ENCODE assay signal across 24 mouse cellular contexts in the genomic region with DNA sequence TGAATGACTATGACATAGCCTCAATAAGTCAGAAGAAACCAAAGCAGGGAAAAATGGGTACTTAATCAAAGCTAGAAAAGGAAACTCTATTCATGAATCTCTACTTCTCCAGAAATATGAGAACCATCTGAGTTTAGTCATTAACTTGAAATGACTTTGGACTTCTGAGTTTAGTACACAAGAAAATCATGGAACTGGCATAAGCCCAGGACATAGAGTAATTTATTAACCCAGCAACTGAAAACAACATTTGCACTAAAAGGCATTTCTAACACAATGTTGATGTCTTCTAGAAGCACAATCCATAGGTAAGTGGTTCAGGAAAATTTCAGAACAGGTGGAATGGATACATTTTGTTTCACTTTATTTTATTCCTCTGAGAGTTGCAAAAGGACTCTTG.
A peak's percentile ranks its signal among the peaks of the same experiment; 100 is the strongest.
DNase-seq lines count a peak whose midpoint lies in the region; ATAC-seq and TF ChIP-seq lines count a peak whose summit lies in the region.
"Had no signal": no experiment of that assay in that cellular context is flagged by ENCODE, and none has a peak within 500 bp of the region (broad histone marks: within the 10 kb centered on the region; RNA-seq: fewer than 3 reads in every experiment).

No protein-coding gene starts in this region.

- TF ChIP-seq POLR2A in liver, adult 2 months (IDR thresholded peaks at IDR 0.05; ENCODE audit: extremely low read depth, insufficient read depth, low read length), result no peak

- H3K27ac ChIP-seq in kidney, embryonic 14.5 days (ENCODE audit: low read depth, low read length), result no peak overlapping the region
- H3K27ac ChIP-seq in liver, adult 2 months (replicated peaks; ENCODE audit: insufficient read depth, low read depth, low read length), result no peak overlapping the region
- no peak overlapping the region for H3K27ac ChIP-seq in kidney, postnatal 0 days
- H3K27ac ChIP-seq: forebrain, embryonic 10.5 days; forebrain, embryonic 13.5 days; heart, adult 2 months; heart, embryonic 10.5 days; heart, embryonic 13.5 days; hindbrain, embryonic 14.5 days had no signal

- no peaks in the 10 kb centered on the region for H3K4me1 ChIP-seq in kidney, embryonic 14.5 days (ENCODE audit: control insufficient read depth, insufficient read depth, low read length)
- H3K4me1 ChIP-seq in liver, adult 2 months (ENCODE audit: control insufficient read depth, insufficient read depth, low read length), result peaks cover 10% of the 10 kb centered on the region; the same call in 1 of the 2 replicates
- H3K4me1 ChIP-seq in kidney, postnatal 0 days (replicated peaks; ENCODE audit: insufficient read depth, low read length), result no peaks in the 10 kb centered on the region
- H3K4me1 ChIP-seq: forebrain, embryonic 10.5 days; forebrain, embryonic 13.5 days; heart, embryonic 10.5 days; heart, embryonic 13.5 days had no signal

- no peak for TF ChIP-seq CTCF in liver, adult 2 months (IDR thresholded peaks at IDR 0.05; ENCODE audit: low read depth, low read length)
- TF ChIP-seq CTCF in kidney, postnatal 0 days (IDR thresholded peaks at IDR 0.05; ENCODE audit: low read depth), result no peak

- H3K36me3 ChIP-seq in kidney, embryonic 14.5 days (ENCODE audit: control insufficient read depth, insufficient read depth, low read length), result no peaks in the 10 kb centered on the region
- H3K36me3 ChIP-seq in liver, adult 2 months (ENCODE audit: control insufficient read depth, insufficient read depth, low read length), result no peaks in the 10 kb centered on the region
- no peaks in the 10 kb centered on the region for H3K36me3 ChIP-seq in kidney, postnatal 0 days (ENCODE audit: insufficient read depth, low read length)
- H3K36me3 ChIP-seq: forebrain, embryonic 10.5 days; heart, embryonic 10.5 days; heart, embryonic 13.5 days had no signal

- no peaks in the 10 kb centered on the region for H3K9me3 ChIP-seq in kidney, embryonic 14.5 days (ENCODE audit: control insufficient read depth, low read length)
- H3K9me3 ChIP-seq in kidney, postnatal 0 days (replicated peaks; ENCODE audit: low read length), result no peaks in the 10 kb centered on the region
- H3K9me3 ChIP-seq: forebrain, embryonic 10.5 days; forebrain, embryonic 13.5 days; heart, embryonic 10.5 days; heart, embryonic 13.5 days had no signal

- no peaks in the 10 kb centered on the region for H3K27me3 ChIP-seq in kidney, embryonic 14.5 days (ENCODE audit: control insufficient read depth, insufficient read depth, low read length)
- no peaks in the 10 kb centered on the region for H3K27me3 ChIP-seq in liver, adult 2 months (ENCODE audit: control insufficient read depth, insufficient read depth, low read length)
- H3K27me3 ChIP-seq in kidney, postnatal 0 days (ENCODE audit: insufficient read depth, low read length), result no peaks in the 10 kb centered on the region
- H3K27me3 ChIP-seq: forebrain, embryonic 13.5 days; heart, embryonic 13.5 days had no signal

- ATAC-seq in kidney, embryonic 14.5 days (ENCODE audit: low FRiP score, low TSS enrichment), result no peak
- ATAC-seq in kidney, postnatal 0 days (replicated peaks; ENCODE audit: low FRiP score, low read depth), result peak; percentile 36
- ATAC-seq in CD4-positive, CD25-positive, alpha-beta regulatory T cell, adult 4 months, result no peak
- ATAC-seq: activated CD4-positive, CD25-positive, alpha-beta regulatory T cell, adult 4 months; forebrain, embryonic 13.5 days; forebrain, embryonic 16.5 days had no signal

- H3K79me2 ChIP-seq in liver, adult 2 months (ENCODE audit: control insufficient read depth, insufficient read depth, low read length), result no peaks in the 10 kb centered on the region; the same call in 1 of the 2 replicates

- H3K9ac ChIP-seq in kidney, embryonic 14.5 days (ENCODE audit: low read depth, low read length), result no peak overlapping the region
- H3K9ac ChIP-seq in liver, adult 2 months (ENCODE audit: low read depth, low read length), result no peak overlapping the region
- no peak overlapping the region for H3K9ac ChIP-seq in kidney, postnatal 0 days (ENCODE audit: low read depth, low read length)
- H3K9ac ChIP-seq: forebrain, embryonic 13.5 days; heart, embryonic 13.5 days; hindbrain, embryonic 14.5 days had no signal

- no peak overlapping the region for H3K4me3 ChIP-seq in kidney, embryonic 14.5 days (ENCODE audit: low read length)
- peak overlapping the region; percentile 49; the same call in 1 of the 2 replicates for H3K4me3 ChIP-seq in liver, adult 2 months (ENCODE audit: insufficient read depth, low read depth, low read length)
- no peak overlapping the region for H3K4me3 ChIP-seq in kidney, postnatal 0 days (replicated peaks; ENCODE audit: low read depth, low read length)
- H3K4me3 ChIP-seq: forebrain, embryonic 10.5 days; forebrain, embryonic 13.5 days; heart, adult 2 months; heart, embryonic 10.5 days; heart, embryonic 13.5 days had no signal

- peak; percentile 95 for DNase-seq in kidney, adult 9 months
- peak; percentile 99 for DNase-seq in liver, adult 2 months (ENCODE audit: extremely low read depth, low read depth, low spot score)
- DNase-seq in liver, result no peak
- DNase-seq in kidney, postnatal 0 days (ENCODE audit: low spot score), result peak; percentile 40
- peak; percentile 78 for DNase-seq in kidney, postnatal 14 days
- DNase-seq: adrenal gland, adult 8-10 months; adrenal gland, postnatal 36 days; cerebellum, adult 18-20 months; cerebellum, adult 9-10 months; cerebellum, postnatal 14 days; gastrocnemius, postnatal 10 days; gastrocnemius, postnatal 36 days; heart, adult 2 months; heart, postnatal 14 days; heart, postnatal 4 days had no signal

- H3K4me2 ChIP-seq in kidney, embryonic 14.5 days (replicated peaks; ENCODE audit: low read depth, low read length), result no peak overlapping the region
- no peak overlapping the region for H3K4me2 ChIP-seq in kidney, postnatal 0 days (ENCODE audit: low read length)
- H3K4me2 ChIP-seq: forebrain, embryonic 13.5 days; heart, embryonic 13.5 days; hindbrain, embryonic 14.5 days had no signal
